ENCODE assay signal across 16 mouse cellular contexts in genomic region chr8:119844577-119844976, GRCm38 (mm10). TPM values are rescaled to one million over a fixed set of nuclear protein-coding genes. Genes with fewer than 3 reads are reported as not detected.
DNase-seq lines count a peak whose midpoint lies in the region; ATAC-seq and TF ChIP-seq lines count a peak whose summit lies in the region.
"Had no signal": no experiment of that assay in that cellular context is flagged by ENCODE, and none has a peak within 500 bp of the region (broad histone marks: within the 10 kb centered on the region; RNA-seq: fewer than 3 reads in every experiment).

No protein-coding gene starts in this region.

- intact Hi-C loops in gastrocnemius, adult 2 months (cut with DNase I) = no loop called here
- intact Hi-C loops in heart, postnatal 36 days (cut with DNase I) = loop anchor here (5.0 kb wide), 1 partner anchor 147 kb away; no protein-coding TSS in a partner anchor

- TF ChIP-seq CTCF in gastrocnemius, adult 2 months (IDR thresholded peaks at IDR 0.05) = no peak
- TF ChIP-seq CTCF in heart, postnatal 0 days (IDR thresholded peaks at IDR 0.05; ENCODE audit: low read depth) = no peak

- H3K36me3 ChIP-seq in heart, postnatal 0 days (replicated peaks; ENCODE audit: control insufficient read depth, insufficient read depth, low read length) = no peaks in the 10 kb centered on the region
- H3K36me3 ChIP-seq in intestine, embryonic 16.5 days (ENCODE audit: control insufficient read depth, insufficient read depth, low read length) = no peaks in the 10 kb centered on the region
- no peaks in the 10 kb centered on the region for H3K36me3 ChIP-seq in stomach, embryonic 15.5 days
- H3K36me3 ChIP-seq: embryonic facial prominence, embryonic 13.5 days; forebrain, embryonic 10.5 days; limb, embryonic 10.5 days; liver, embryonic 13.5 days; midbrain, embryonic 15.5 days had no signal

- peaks cover 16% of the 10 kb centered on the region; the same call in 1 of the 2 replicates for H3K4me1 ChIP-seq in heart, postnatal 0 days (ENCODE audit: control insufficient read depth, insufficient read depth)
- H3K4me1 ChIP-seq in intestine, embryonic 16.5 days (ENCODE audit: control insufficient read depth, insufficient read depth, low read length) = no peaks in the 10 kb centered on the region
- H3K4me1 ChIP-seq in stomach, embryonic 15.5 days = peaks cover 11% of the 10 kb centered on the region

- no peak overlapping the region for H3K4me3 ChIP-seq in gastrocnemius, adult 2 months
- H3K4me3 ChIP-seq in heart, postnatal 0 days (ENCODE audit: low read depth, low read length) = no peak overlapping the region
- H3K4me3 ChIP-seq in intestine, embryonic 16.5 days (ENCODE audit: low read length) = no peak overlapping the region
- no peak overlapping the region for H3K4me3 ChIP-seq in stomach, embryonic 15.5 days (replicated peaks)
- H3K4me3 ChIP-seq: embryonic facial prominence, embryonic 13.5 days; forebrain, embryonic 10.5 days; limb, embryonic 10.5 days; liver, embryonic 13.5 days; midbrain, embryonic 15.5 days had no signal

- WGBS in heart, postnatal 0 days = 17% methylated on average over 8 of the region's 8 CpGs
- 19% methylated on average over 8 of the region's 8 CpGs for WGBS in intestine, embryonic 16.5 days
- 13% methylated on average over 8 of the region's 8 CpGs for WGBS in stomach, embryonic 15.5 days

- H3K27me3 ChIP-seq in heart, postnatal 0 days (ENCODE audit: control insufficient read depth, insufficient read depth, low read length) = no peaks in the 10 kb centered on the region
- H3K27me3 ChIP-seq in intestine, embryonic 16.5 days (replicated peaks; ENCODE audit: control insufficient read depth, insufficient read depth, low read length) = no peaks in the 10 kb centered on the region
- no peaks in the 10 kb centered on the region for H3K27me3 ChIP-seq in stomach, embryonic 15.5 days (replicated peaks)
- H3K27me3 ChIP-seq: midbrain, embryonic 15.5 days had no signal

- DNase-seq in gastrocnemius, adult 2 months = peak; percentile 13
- no peak for DNase-seq in gastrocnemius, postnatal 4 days (ENCODE audit: low spot score in 2 of 2)
- peak; percentile 56 for DNase-seq in heart, postnatal 0 days (ENCODE audit: low spot score)
- DNase-seq in heart, postnatal 36 days = no peak
- DNase-seq in kidney, postnatal 14 days = no peak
- DNase-seq: cerebellum, adult 11 months; gastrocnemius, postnatal 36 days; kidney, adult 8-10 months; liver, embryonic 13.5 days had no signal

- H3K27ac ChIP-seq in gastrocnemius, adult 2 months = no peak overlapping the region
- H3K27ac ChIP-seq in heart, postnatal 0 days (ENCODE audit: low read depth) = no peak overlapping the region
- H3K27ac ChIP-seq in intestine, embryonic 16.5 days (ENCODE audit: low read length) = peak overlapping the region; percentile 3
- H3K27ac ChIP-seq in stomach, embryonic 15.5 days = no peak overlapping the region
- H3K27ac ChIP-seq: embryonic facial prominence, embryonic 13.5 days; forebrain, embryonic 10.5 days; limb, embryonic 10.5 days; liver, embryonic 13.5 days; midbrain, embryonic 15.5 days had no signal

- H3K4me2 ChIP-seq in heart, postnatal 0 days (ENCODE audit: low read depth, low read length) = no peak overlapping the region
- 0 out of 2 replicates have a peak overlapping the region, but pooled peaks have one; percentile 13 for H3K4me2 ChIP-seq in intestine, embryonic 16.5 days (ENCODE audit: low read depth, low read length)
- H3K4me2 ChIP-seq in stomach, embryonic 15.5 days = 0 out of 2 replicates have a peak overlapping the region, but pooled peaks have one; percentile 13
- H3K4me2 ChIP-seq: embryonic facial prominence, embryonic 13.5 days; liver, embryonic 13.5 days; midbrain, embryonic 15.5 days had no signal

- no peak overlapping the region for H3K9ac ChIP-seq in heart, postnatal 0 days (replicated peaks; ENCODE audit: low read depth, low read length)
- no peak overlapping the region for H3K9ac ChIP-seq in intestine, embryonic 16.5 days (ENCODE audit: low read depth, low read length)
- H3K9ac ChIP-seq in stomach, embryonic 15.5 days = no peak overlapping the region
- H3K9ac ChIP-seq: embryonic facial prominence, embryonic 13.5 days; liver, embryonic 13.5 days; midbrain, embryonic 15.5 days had no signal

- no peak for ATAC-seq in heart, postnatal 0 days (ENCODE audit: insufficient read depth, low read depth)
- no peak for ATAC-seq in intestine, embryonic 16.5 days
- no peak for ATAC-seq in stomach, embryonic 15.5 days (ENCODE audit: insufficient read depth, low FRiP score, low read depth)
- ATAC-seq: hindbrain, embryonic 16.5 days; midbrain, embryonic 15.5 days had no signal

- H3K9me3 ChIP-seq in heart, postnatal 0 days (replicated peaks; ENCODE audit: control insufficient read depth, low read length) = no peaks in the 10 kb centered on the region; the same call in 1 of the 2 replicates
- H3K9me3 ChIP-seq in intestine, embryonic 16.5 days (ENCODE audit: control insufficient read depth, low read length) = peaks cover 6% of the 10 kb centered on the region; the same call in 1 of the 2 replicates
- H3K9me3 ChIP-seq in stomach, embryonic 15.5 days = no peaks in the 10 kb centered on the region
- H3K9me3 ChIP-seq: limb, embryonic 10.5 days; midbrain, embryonic 15.5 days had no signal

- no peak for TF ChIP-seq EP300 in heart, postnatal 0 days (IDR thresholded peaks at IDR 0.05; ENCODE audit: low read depth)

RNA-seq across cellular contexts. Expression of gene Cotl1, which starts 4.2 kb away (rescaled TPM):
- total RNA-seq in gastrocnemius, adult 2 months (2021) = 1 to 10 TPM; 3.2 to 7.4 TPM
- total RNA-seq in gastrocnemius, postnatal 4 days (2021) = 10 to 100 TPM; 68.5 to 82.9 TPM
- 28.3 and 79.5 TPM in 2 replicates for total RNA-seq in heart, postnatal 0 days (2014; rRNA removed; ENCODE audit: low replicate concordance)
- polyA plus RNA-seq in heart, postnatal 0 days (2015; fragmentation: Nextera tagmentation; extraction: Ambion mirVana) = 15.4 and 22.3 TPM in 2 replicates
- 10 to 100 TPM; 17.5 to 19.0 TPM for total RNA-seq in heart, postnatal 36 days (2021)
- 248 and 262 TPM in 2 replicates for polyA plus RNA-seq in intestine, embryonic 16.5 days (2015; fragmentation: Nextera tagmentation; extraction: Ambion mirVana)
- polyA plus RNA-seq in stomach, embryonic 15.5 days (2015; fragmentation: Nextera tagmentation; extraction: Ambion mirVana) = 119 and 135 TPM in 2 replicates

RNA-seq across cellular contexts. Expression of gene Klhl36, which starts 17.5 kb away (rescaled TPM):
- total RNA-seq in gastrocnemius, adult 2 months (2021) = 1 to 10 TPM in 1 of 2 experiments, under 1 TPM in 1; 0.71 to 1.1 TPM
- 1 to 10 TPM; 4.0 to 4.8 TPM for total RNA-seq in gastrocnemius, postnatal 4 days (2021)
- total RNA-seq in heart, postnatal 0 days (2014; rRNA removed; ENCODE audit: low replicate concordance) = 6.5 and 10.0 TPM in 2 replicates
- polyA plus RNA-seq in heart, postnatal 0 days (2015; fragmentation: Nextera tagmentation; extraction: Ambion mirVana) = 6.7 and 6.9 TPM in 2 replicates
- 1 to 10 TPM; 2.5 to 2.6 TPM for total RNA-seq in heart, postnatal 36 days (2021)
- 11.5 and 12.2 TPM in 2 replicates for polyA plus RNA-seq in intestine, embryonic 16.5 days (2015; fragmentation: Nextera tagmentation; extraction: Ambion mirVana)
- polyA plus RNA-seq in stomach, embryonic 15.5 days (2015; fragmentation: Nextera tagmentation; extraction: Ambion mirVana) = 12.3 and 12.8 TPM in 2 replicates

Comparison
In these comparisons a context has a peak if more than half of its experiments do, and no peak if none do; other contexts are left out.
1. DNase-seq: peak in gastrocnemius, adult 2 months (single experiment) and heart, postnatal 0 days (single experiment); none in gastrocnemius, postnatal 4 days (0 of 2), heart, postnatal 36 days (0 of 2) and kidney, postnatal 14 days (single experiment).